Mouse (Mus musculus) megakaryocyte, embryonic 14.5 days (primary cell): ENCODE data around the gene Arhgap35.

Experiments
- FLI1 ChIP-seq: IDR thresholded peaks from 2 replicates; pipeline ENCODE4 v1.6.1; 2012; ENCODE audit warnings: low read length, inconsistent platforms, mixed read lengths
- GATA1 ChIP-seq: IDR thresholded peaks from 3 replicates; pipeline ENCODE4 v1.6.1; 2012; ENCODE audit warnings: mixed read lengths, low read length, inconsistent platforms, borderline replicate concordance

DNA sequence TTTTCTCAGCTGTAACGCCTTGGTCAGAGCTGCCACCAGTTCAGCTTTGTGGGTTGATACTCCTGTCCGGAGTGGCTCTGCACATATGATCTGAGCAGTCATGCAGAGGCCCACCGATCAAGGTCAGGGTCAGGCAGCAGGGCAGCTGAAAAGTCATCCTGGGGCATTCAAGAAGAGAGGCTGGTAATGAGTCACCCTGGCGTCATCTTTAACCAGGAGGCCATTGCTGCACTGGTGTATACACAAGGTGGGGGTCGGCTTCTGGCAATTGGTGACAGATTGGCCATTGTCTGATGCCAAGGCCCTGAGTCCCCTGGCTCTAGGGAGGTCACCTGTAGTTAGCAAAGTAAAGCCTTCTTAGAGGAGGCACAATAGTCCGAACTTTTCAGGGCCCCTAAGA, 163.1 kb downstream of the Arhgap35 start:
- TF ChIP-seq GATA1, result no peak
- TF ChIP-seq FLI1, result no peak
